Mouse (Mus musculus) frontal cortex, adult (tissue): ENCODE measurements around the gene Relt.
"Not testable (repeated sequence)": the region's sequence is repeated elsewhere in the genome, so short reads cannot be mapped to it uniquely, and the experiment has no call there.

ENCODE experiments used
- ATAC-seq: cut with Nextera tagmentation; 2 replicates; pipeline ENCODE4 v1.9.2; 2017; ENCODE audit warnings: mild to moderate bottlenecking, moderate library complexity, mixed read lengths; ENCODE audit not compliant: low TSS enrichment

Relt gene

DNA sequence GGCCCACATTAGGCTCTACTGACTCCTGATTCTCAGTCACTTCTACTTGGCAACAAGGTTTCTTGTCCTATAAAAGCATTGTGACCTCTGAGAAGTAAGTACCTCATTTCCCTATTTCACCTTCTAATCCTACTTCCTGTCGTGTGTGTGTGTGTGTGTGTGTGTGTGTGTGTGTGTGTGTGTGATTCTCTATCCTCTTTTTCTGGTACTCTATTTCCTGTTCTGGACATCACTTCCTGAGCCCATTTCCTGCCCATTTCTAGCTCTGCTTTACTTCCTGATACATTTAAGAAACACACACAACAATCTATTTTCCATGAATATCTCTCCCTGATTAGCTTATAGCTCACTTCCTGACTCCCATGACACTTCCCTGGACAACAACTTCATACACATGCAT is 12.6 kb upstream of the Relt start:
- ATAC-seq: no peak

DNA sequence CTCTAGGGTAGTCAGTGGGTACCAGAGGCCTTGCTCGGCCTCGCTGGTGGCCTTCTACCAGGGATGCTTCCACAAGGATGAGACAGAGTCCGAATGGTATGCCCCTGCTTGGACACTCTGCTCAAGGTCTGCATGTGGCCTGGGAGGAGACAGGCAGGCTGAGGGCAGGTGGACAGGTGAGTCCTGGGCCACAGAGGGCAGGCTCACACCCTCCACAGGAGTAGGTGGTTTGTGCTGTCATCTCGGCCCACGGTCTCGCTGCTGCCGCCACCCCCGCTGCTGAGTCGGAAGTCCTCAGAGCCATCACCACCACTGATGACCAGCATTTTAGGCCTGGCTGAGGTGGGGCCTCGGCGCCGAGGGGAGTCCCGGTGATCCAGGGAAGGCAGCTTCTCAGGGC is 10.0 kb upstream of the Relt start:
- ATAC-seq: no peak

DNA sequence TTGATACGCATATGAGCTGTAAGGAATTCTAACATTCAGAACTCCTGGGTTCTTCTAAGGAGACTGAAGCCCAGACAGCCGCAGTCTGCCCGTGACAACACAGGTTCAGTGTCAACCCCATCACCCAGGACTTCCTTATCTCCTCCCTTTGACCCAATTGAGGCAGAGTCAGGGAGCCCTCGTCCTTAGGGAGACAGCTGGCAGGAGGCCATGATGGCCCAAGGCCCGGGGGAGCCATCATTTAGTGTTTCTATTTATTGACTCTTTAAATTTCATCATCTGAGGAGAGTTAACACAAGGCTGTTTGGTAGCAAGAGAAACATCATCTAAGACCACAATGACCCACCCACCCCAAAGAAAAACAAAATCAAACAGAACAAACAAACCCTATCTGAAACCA is 8.6 kb upstream of the Relt start:
- ATAC-seq: no peak

DNA sequence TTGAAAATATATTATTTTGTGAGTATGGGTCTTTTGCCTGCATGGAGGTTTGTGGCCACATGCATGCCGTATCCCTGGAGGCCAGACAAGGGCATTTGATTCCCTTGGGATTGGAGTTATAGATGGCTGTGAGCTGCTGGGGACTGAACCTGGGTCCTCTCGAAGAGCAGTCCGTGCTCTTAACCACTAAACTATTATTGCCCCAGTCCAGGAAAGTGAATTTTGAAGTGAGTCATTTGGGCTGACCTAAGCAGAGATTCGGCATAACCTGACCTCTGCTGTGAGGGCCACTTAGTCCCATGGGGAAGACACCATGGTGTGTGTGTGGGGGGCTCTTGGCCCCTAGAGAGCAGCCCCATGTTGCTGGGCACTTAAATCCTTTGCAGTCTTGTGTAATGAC is 8.1 kb upstream of the Relt start:
- no peak for ATAC-seq

DNA sequence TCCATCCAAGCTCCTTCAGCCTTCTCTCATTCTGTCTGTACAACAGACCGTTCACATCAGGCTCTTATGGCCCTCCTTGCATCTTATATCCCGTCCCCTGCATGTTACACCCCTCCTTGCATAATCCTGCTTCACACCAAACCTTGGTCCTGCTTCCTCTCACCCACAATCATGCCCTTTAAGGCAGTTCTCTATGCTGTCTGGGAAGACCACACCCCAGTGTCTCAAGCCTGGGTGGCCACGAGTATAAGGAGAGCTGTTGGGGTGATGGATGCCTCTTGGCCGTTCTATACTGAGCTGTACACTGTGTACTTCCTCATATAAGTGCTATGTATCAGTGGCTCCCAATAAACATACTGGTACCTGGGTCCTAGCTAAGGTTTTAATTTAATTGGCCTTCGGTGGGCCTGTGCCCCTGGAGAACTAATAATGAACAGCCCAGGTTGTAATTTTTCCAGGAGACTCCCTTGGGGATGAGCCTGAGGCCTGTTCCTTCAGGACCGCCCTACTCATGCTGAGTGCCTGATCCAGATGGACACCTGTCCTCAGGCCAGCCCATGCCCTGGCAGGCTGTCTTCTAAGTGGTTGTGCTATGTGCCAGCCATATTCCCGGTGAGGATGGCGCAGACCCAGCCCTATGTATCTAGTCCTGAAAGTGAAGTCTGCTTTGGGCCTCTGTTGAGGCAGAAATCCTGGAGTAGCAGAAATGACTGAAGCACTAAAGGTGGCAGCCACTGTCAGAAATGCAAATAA is 6.8 kb upstream of the Relt start:
- ATAC-seq: no peak

DNA sequence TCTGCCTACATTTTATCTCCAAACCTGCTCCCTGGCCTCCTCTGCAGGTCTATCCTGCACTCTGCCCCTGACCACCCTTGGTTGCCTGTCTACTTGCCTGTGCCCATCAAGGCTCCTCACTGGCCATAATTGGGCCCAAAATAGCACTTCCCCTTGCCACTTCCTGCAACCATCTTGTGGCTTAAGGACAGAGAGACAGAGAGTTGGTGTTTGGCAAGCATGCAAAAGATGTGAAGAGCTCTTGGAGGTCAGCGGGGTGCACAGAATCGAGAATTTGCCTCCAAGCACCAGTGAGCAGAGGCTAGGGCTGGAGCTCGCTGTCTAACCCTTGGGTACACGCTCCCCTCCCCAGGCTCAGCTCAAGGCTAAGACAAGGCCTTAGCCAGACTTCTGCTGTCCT is 5.3 kb upstream of the Relt start:
- ATAC-seq: no peak

DNA sequence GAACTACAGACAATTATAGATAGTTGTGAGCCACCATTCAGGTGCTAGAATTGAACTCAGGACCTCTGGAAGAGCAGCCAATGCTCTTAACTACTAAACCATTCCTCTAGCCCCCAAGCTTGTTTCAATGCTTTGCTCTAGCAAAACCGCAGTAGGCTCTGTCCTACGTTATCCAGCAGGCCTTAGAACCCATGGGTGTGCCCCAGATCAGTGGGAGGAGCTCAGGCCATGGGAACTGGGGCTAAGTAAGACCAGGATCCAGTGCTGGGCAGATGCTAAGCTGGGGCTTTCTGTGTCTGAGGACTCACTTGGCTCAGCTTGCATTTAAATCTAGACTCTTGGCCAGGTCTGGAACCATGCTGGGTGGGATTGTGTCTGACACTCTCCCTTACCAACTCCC is 4.3 kb upstream of the Relt start:
- no peak for ATAC-seq

DNA sequence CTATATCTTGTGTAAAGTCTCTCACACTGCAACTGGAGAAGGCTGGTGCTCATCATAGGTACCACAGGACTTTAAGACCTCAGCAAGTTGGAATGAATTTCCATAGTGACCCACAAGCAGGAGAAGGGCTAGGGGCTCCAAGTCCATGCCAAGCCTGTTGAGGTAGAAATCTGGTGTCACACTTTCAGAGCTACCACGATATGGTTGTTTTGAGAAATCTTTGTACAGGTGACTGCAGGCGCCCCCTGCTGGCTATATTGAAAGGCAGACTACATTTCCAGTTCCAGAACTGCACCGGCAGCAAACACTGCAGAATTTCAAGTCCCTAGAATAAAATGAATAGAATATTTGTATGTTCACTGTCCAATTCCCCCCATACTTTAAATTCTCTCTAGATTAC is 3.4 kb upstream of the Relt start:
- ATAC-seq: no peak

DNA sequence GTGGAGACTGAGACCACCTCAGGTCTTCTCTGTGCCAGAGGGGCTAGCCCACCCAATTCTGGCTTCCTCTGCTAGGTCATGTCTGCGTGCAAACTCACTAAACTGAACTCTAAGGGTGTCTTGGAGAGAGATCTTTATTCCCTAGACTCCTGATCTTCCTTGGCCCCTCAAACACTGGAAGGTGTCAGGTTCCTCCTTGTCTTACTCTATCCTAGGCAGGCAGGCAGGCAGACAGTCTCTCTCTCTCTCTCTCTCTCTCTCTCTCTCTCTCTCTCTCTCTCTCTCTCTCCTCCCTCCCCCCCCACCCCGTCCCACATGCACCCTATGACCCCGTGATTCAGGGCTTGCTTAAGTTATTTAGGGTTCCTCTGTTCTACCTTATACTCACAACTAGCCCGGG is 893 bp downstream of the Relt start:
- no peak for ATAC-seq

DNA sequence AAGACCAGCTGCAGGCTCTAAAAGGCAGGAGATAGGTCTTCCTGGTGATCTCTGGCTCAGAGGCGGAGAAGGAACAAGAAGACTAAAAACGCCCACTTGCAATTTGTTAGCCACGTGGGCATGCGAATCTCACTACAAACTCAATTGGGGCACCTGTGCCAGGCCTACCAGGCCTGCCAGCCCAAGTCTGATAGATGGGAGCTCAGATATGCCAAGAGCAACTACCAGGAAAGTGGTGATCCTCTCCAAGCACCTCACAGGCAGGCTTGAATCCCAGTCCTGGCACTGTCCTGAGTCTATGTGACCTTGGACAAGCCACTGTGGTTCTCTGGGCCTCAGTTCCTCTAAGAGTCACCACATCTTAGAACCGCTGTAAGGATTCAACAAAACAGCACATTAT is 2.0 kb downstream of the Relt start:
- ATAC-seq: no peak

DNA sequence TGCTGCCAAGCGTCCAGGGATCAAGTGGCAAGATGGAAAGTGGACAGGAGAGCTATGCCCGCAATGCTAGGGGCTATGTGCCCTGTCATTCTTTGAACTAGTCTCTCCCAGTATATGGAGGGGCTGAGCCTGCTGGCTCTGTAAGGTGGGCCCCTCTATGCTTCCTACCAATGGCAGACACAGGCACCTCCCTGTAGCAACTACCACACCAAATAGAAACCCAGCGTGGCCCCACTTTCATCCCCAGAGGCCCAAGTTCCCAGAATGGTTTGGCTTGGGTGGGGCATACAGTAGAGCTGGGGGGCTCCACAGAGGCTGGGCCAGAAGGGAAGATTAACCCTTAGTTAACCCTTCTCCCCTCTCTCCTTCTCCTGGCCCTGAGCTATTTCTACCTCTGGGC is 2.8 kb downstream of the Relt start:
- no peak for ATAC-seq

DNA sequence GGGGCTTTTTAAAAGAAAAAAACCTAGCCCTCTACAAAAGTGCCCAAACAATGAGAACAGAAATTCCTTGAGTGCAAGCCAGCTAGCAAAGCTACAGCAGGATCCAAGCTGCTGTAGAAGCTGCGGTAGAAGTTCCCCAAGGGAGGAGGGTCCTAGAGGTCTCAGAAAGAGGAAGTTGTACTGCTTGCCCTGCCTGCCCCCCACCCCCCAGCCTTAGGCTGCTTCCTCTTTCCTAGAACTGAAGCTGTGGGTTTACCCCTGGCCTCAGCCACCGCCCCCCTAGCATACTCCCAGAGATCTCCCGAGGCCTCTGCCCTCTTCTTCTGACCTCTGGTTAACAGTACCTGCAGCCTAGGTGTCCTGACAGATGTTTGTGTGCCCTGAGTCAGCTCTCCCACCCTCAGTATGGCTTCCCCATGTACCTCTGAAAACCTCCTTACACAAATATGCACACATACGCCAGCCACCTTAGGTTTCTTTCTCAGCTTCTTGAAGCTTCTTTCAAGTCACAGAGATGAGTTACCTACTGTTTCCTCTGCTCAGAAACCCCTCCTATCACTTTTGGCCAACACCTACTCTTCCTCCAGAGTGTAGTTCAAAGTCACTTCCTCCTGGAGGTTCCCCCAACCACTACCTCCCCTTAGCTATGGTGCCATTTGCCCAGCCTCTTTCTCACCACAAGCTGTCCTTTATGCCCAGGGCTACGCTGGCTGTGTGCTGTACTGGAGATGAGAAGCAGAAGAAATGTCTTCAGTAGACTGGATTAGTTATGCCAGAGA is 7.3 kb downstream of the Relt start:
- no peak for ATAC-seq

DNA sequence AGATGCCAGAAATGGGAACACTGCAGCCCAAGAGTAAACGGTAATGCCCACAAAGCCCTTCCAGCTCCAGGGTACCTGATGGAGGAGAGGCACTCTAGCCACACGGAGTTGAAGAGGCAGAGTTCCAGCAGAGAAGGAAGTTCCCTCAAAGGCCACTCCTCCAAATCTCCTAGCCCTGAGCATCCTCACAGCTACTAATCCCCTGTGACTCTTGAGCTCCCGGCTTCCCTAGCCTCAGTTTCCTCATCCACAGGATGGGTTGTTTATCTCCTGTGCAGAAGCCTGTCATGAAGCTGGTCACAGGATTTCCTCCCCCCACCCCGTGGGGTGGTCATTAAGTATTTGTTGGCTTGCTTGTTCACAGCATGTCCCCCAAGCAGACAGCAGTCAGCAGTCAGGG is 7.9 kb downstream of the Relt start:
- no peak for ATAC-seq

DNA sequence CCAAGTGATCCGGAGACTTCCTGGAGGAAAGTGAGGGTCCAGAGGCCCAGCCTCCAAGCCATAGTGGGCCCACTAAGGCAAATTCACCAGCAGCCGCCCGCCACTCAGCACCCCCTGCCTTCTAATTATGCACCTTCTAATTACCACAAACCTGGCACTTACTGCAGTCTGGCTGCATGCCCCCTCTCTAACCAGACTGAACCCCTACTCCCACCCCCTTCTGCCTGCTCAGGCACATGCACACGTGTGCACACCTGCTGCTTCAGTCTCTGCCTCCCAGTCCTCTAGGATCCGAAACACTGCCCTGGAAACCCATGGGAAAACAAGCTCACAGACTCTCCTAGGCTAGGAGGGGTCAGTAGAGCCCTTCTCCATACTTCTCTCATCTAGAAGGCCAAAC is 8.4 kb downstream of the Relt start:
- ATAC-seq: no peak

DNA sequence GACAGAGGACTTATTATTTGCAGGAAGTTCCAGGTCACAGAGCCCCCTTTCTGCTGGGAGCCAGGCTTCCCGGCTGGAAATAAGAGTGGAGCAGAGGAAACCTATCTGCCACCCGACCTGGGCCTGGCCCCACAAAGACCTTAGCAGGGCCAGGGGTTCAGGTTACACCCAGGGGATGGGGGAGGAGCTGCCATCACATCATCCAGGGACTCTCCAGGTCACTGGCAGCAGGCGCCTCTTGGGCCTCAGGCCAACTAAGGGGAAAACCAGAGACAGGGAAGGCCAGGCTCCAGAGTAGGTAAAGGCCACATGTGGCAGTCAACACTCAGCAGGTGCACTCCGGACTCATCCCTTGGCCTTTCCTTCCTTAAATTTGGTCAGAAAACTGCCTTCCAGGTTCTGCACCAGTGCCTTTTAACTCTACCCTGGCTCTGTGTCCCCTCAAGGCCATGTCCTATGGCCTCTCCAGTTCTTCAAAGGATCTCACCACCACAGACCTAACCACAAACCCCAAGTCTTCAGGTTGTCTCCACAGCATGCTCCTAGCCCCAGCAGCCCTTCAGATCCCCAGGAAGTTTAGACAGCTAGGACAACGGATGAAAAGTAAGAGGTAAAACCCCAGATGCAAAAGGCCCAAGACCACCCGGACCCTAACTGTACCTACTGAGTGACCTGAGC is 9.0 kb downstream of the Relt start:
- no peak for ATAC-seq

DNA sequence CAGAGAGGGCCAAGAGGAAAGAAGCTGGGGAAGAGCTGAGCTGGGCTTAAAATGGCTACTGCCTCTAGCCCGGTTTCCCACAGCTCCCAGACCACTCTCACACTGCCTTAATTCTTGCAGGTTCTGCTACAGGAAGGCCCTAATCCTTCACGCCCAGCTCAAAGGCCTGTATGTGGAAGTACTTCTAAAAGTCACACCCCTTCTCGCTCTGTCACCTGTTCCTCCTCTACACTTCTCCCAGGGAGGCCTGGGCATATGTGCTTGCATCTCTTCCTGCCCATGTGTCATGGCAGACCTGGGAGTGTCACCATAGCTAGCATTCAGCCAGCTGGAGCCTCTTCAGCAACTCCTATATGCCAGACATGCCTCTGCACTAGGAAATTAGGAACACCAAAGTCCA is 9.8 kb downstream of the Relt start:
- ATAC-seq: no peak

DNA sequence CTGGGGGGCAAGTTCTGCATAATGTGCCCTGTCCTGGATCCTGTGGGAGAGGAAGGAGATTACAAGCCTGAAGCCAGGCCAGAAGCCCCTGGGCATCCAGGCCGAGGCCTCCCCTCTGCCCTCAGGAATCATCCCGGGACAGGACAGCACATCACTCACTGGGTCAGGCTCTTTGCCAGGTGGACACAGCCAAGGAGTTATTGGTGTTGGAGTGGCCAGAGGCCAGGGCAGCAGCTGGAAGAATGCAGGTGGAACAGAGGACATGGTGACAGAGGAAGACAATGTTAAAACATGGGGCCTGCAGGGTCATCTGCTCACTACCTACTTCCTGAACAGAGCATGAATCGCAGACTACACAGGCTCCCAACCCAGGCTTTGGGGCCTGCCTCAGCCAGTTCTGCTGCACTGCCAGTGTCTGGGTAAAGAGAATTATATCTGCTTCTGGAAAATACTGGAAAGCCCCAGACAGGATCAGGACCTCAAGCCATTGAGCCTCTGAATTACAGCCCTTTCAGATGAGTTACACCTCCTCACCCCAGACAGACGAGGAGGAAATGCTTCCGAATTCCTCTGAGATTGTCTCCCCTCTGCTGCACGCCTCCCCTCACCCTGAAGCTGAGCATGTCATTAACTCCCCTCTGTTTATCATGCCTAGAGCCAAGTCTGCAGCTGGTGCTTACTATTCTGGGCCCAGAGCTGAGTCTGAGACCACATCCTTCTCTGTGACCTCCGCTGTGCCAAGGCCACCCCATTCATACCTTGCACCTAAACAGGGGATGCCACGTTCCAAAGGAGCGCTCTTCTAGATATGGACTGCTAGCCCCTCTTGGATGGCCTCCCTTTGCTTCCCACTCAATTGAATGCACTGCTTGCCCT is 11.5 kb downstream of the Relt start:
- ATAC-seq: no peak

DNA sequence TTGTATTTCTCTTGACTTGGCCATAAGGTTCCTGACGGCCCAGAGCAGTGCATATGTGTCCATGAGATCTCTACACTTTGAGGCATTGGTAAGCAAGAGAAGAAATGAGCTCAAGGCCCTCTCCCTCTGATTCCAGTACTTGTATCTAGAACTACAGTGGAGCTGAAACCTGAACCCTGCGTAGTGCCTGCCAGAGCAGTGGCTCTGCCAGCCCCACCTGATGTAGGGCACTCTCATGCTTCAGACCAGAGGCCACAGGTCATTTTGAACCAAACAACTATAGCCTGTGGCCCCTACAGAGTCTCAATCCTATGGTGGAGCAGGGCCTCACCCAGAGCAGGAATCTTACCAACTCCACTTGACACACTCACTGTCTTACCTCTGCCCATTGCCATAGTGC is 13.7 kb downstream of the Relt start:
- no peak for ATAC-seq

DNA sequence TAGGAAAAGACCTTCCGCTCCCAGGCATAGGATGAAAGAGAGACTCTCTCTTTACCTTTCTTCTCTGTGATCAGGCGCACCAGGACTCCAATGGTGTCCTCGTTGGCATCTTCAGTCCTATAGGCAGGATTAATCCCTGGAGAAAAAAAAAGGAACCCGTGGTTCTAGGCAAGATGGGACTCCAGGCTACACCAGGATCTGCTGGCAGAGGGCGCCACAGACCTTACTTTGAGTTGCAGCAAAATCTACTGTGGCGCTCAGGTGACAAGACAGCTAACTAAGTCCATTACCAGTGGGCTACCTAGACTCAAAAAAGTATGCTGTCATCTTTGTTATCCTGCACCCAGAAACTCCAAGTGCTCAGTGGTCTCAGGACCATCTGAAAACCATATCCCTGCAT is 14.5 kb downstream of the Relt start:
- ATAC-seq: peak; percentile 48

DNA sequence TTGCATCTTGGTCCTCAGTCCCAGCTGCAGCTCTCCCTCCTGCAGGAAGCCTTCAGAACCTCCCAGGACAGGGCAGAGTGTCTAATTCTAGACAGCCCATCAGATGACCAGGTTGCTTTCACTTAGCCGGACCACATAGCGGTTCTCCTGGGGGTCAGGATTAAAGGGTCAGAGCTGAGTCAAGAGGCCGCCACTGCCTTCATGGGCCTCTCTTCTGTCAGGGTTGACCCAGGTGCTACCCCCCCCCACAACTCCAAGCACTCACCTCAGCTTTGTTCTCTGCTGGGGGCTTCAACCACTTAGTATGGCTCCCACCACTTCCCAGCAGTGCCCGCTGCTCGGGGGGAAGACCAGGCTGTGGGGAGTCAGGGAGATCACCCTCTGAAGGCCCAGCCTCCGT is 16.1 kb downstream of the Relt start:
- no peak for ATAC-seq

DNA sequence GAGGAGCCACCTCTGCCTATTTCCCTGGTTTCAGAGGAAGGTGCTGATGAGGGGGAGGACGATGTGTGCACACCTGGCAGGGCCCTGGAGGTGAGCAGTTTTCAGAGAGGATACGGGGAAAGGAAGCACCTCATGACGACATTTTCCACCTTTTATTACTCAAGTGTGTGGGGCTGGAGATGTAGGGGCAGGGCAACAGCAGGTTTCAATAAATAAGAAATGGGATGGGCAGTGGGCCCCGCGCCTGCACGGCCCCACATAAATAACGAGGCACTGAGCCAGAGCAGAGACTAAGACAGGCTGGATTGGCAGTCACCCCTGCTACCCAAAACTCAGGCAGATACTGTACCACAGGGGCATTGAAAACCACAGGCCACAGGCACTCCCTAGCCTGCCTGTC is 17.2 kb downstream of the Relt start:
- ATAC-seq: not testable (repeated sequence)

DNA sequence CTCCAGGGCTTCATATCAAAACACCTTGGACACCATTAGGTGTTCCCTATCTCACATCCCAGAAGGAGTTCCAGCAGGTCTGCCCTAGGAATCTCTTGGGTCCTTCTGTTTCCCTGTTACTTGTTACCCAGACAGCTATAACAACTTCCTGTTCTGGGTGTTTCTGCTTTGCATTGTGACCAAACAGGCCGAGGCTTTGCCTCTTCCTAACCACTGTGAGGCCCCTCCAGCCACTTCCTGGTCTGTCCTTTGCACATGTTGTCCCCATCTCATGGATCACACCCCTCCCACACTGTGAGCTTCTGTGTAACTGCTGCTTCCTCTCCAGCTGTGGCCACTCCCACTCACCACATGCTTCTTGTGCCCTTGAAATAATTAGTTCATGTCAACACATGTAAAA is 17.8 kb downstream of the Relt start:
- ATAC-seq: peak; percentile 13; the same call in 1 of the 2 replicates
